Mouse (Mus musculus) monocyte, adult 5-6 weeks (primary cell): ENCODE measurements around the gene Olfr657. TPM values are rescaled to one million over a fixed set of nuclear protein-coding genes. Genes with fewer than 3 reads are reported as not detected.

Source experiments
- ATAC-seq: fragments of 153-309, 156-312 bp; replicated peaks from 2 replicates; pipeline ENCODE4 v1.8.0; 2017; ENCODE audit warnings: mild to moderate bottlenecking; ENCODE audit not compliant: low TSS enrichment, insufficient number of reproducible peaks, severe bottlenecking, poor library complexity, low FRiP score
- total RNA-seq: library from RNA; stranded (forward); fragments of 200-1000, 200-491, 200-594 nt; gene quantifications from 3 replicates; pipeline ENCODE4 v1.2.3, GENCODE M21; 2017

Olfr657 gene
- total RNA-seq, result not detected in 3 replicates

- ATAC-seq, result no peak
Observed at GRCm38 (mm10) chr7:104624494-104624893, at the start of gene Olfr657. Olfr657 (plus strand) TSS chr7:104624794.

- ATAC-seq, result no peak
Observed at GRCm38 (mm10) chr7:104577014-104577413, 47.6 kb upstream of the Olfr657 start, which contains the start of gene Olfr653. Olfr653 (plus strand) TSS chr7:104577314.

- ATAC-seq, result no peak
Observed at GRCm38 (mm10) chr7:104580846-104581245, 43.7 kb upstream of the Olfr657 start.

GRCm38 (mm10) chr7:104581429-104581828 lies 43.2 kb upstream of the Olfr657 start:
- no peak for ATAC-seq

GRCm38 (mm10) chr7:104586725-104587124 lies 37.9 kb upstream of the Olfr657 start, which contains the start of gene Olfr654:
Olfr654 (plus strand) TSS chr7:104587025.
- no peak for ATAC-seq

GRCm38 (mm10) chr7:104588274-104588673 lies 36.3 kb upstream of the Olfr657 start:
- ATAC-seq, result no peak

GRCm38 (mm10) chr7:104601679-104602078 lies 22.9 kb upstream of the Olfr657 start, which contains the start of gene Olfr655:
Olfr655 (minus strand) TSS chr7:104601779.
- no peak for ATAC-seq

- ATAC-seq, result peak; percentile 80
Observed at GRCm38 (mm10) chr7:104603173-104603572, 21.4 kb upstream of the Olfr657 start.

- ATAC-seq, result no peak; the same call in 1 of the 2 replicates
Observed at GRCm38 (mm10) chr7:104604727-104605126, 19.9 kb upstream of the Olfr657 start.

- no peak for ATAC-seq
Observed at GRCm38 (mm10) chr7:104613655-104614054, 10.9 kb upstream of the Olfr657 start, which contains the start of gene Olfr656. Olfr656 (plus strand) TSS chr7:104613955.

- peak; percentile 80 for ATAC-seq
Observed at GRCm38 (mm10) chr7:104646841-104647482, 22.4 kb downstream of the Olfr657 start, which contains the start of gene Olfr658. Olfr658 (minus strand) TSS chr7:104647305.

GRCm38 (mm10) chr7:104666453-104666852 lies 41.9 kb downstream of the Olfr657 start, which contains the start of gene Olfr659:
Olfr659 (plus strand) TSS chr7:104666753.
- no peak for ATAC-seq

GRCm38 (mm10) chr7:104686201-104686600 lies 61.6 kb downstream of the Olfr657 start, which contains the start of gene Olfr661:
Olfr661 (plus strand) TSS chr7:104686501.
- no peak for ATAC-seq

Other genes starting within 250 kb of the Olfr657 start
- gene Trim30c, start 224.0 kb upstream of the Olfr657 start, total RNA-seq, result 0.58 to 1.1 TPM in 2 of 3 replicates, not detected in the other
- gene Trim30a, start 159.6 kb upstream of the Olfr657 start, total RNA-seq, result 50.5 to 91.1 TPM (median 54.1 TPM) in 3 replicates
- 26.0 to 47.8 TPM (median 29.6 TPM) in 3 replicates for gene Trim30d, start 116.9 kb upstream of the Olfr657 start, total RNA-seq
- gene Olfr651, start 74.7 kb upstream of the Olfr657 start, total RNA-seq, result not detected in 3 replicates
- not detected in 3 replicates for gene Olfr652, start 63.9 kb upstream of the Olfr657 start, total RNA-seq
- not detected in 3 replicates for gene Olfr653, start 47.5 kb upstream of the Olfr657 start, total RNA-seq
- gene Olfr654, start 37.8 kb upstream of the Olfr657 start, total RNA-seq, result 0.67 TPM in 1 of 3 replicates, not detected in the others
- gene Olfr655, start 23.0 kb upstream of the Olfr657 start, total RNA-seq, result not detected in 3 replicates
- gene Olfr656, start 10.8 kb upstream of the Olfr657 start, total RNA-seq, result not detected in 3 replicates
- not detected in 3 replicates for gene Olfr658, start 22.5 kb downstream of the Olfr657 start, total RNA-seq
- not detected in 3 replicates for gene Olfr659, start 42.0 kb downstream of the Olfr657 start, total RNA-seq
- gene Olfr661, start 61.7 kb downstream of the Olfr657 start, total RNA-seq, result not detected in 3 replicates
- not detected in 3 replicates for gene Usp17le, start 152.7 kb downstream of the Olfr657 start, total RNA-seq
- gene Usp17lb, start 217.8 kb downstream of the Olfr657 start, total RNA-seq, result not detected in 3 replicates
- not detected in 3 replicates for gene Usp17la, start 232.2 kb downstream of the Olfr657 start, total RNA-seq